Mouse (Mus musculus) CD4-positive helper T cell, adult 2 months (primary cell): ENCODE data around the gene Ttc28.

ENCODE experiments used
- DNase-seq: peaks from one replicate; pipeline ENCODE4 v3.0.0-alpha.2; 2012; ENCODE audit warnings: low read depth, missing footprints, low spot score

The Ttc28 gene

GRCm38 (mm10) chr5:110879042-110879441 is 561 bp upstream of the Ttc28 start:
- DNase-seq = no peak

DNA sequence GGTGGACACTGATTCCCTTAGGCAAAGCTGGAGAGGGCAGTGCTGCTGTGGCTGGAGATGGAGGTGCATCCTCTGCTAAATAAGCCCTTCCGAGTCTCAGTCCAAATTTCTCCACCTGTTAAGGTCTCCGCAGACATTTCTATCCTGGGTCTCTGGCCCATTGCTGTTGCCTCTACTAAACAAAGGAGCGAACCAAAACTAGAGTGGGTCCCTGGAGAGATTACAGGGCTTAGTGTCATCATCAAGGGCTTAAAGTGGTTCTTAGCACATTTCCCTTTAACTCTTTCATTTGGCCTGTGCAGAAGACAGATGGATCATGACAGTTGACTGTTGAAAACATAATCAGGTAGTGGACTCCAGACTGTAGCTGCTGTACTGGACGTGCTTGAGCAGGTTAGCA is 9.0 kb downstream of the Ttc28 start:
- no peak for DNase-seq

- DNase-seq = no peak
These were observed 10.3 kb downstream of the Ttc28 start for GRCm38 (mm10) chr5:110889945-110890344.

DNA sequence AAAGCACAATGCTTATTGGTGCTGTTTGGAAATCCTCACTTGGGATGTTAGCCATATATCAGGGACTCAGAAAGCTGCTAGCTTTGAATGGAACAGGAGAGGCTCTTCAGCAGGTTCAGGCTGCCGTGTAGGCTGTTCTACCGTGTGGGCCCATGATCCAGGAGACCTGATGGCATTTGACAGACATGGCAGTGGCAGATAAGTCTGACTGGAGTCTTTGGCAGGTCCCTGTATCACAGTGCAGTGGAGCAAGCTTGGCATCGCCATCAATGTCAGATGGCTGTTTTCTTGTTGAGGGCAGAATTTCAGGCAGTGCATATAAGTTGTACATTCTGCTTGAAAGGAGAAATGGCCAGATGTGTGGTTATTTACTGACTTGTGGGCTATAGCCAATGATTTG is 11.0 kb downstream of the Ttc28 start:
- DNase-seq = no peak

DNA sequence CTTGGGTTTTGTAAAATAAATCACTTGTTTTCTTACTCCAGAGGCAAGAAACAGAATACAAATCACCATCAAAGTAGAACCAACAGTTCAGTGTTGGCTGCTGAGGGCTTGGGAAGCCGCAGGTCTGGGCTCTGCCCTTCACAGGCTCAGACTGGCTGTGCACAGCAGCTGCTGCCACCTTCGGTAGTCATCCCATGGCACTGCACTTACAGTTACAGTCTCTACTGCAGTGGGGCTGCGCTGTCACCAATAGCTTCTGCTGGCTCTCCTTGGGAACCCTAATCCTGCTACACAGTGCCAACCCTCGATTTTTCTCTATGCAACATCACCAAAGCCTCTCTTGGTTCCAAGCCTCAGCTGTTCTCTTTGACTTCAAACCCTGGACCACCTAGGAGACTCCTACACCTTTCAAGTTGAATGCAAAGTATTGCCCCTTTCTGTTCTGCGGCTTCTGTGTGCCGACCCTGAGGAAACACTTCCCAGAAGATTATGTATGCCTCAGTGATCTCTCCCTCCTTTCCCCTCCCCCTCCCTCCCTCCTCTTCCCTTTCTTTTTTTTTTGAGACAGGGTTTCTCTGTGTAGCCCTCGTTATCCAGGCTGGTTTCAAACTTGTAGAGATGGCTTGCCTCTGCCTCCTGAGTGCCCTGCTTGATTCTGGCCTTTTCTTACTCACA is 17.6 kb downstream of the Ttc28 start:
- no peak for DNase-seq

GRCm38 (mm10) chr5:110898169-110898568 is 18.6 kb downstream of the Ttc28 start:
- DNase-seq = no peak

DNA sequence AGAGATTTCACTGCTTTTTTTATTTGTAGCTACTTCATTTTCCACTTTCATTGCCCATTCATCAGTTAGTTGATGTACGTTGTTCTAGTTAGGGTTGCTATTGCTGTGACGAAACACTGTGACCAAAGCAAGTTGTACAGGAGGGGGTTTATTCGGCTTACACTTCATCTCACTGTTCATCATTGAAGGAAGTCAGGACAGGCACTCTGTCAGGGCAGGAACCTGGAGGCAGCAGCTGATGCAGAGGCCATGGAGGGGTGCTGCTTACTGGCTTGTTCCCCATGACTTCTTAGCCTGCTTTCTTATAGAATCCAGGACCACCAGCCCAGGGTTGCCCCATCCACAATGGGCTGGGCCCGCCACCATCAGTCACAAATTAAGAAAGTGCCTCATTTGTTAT is 19.2 kb downstream of the Ttc28 start:
- DNase-seq = no peak

GRCm38 (mm10) chr5:110900331-110900730 is 20.7 kb downstream of the Ttc28 start:
- DNase-seq = no peak

GRCm38 (mm10) chr5:110906708-110907107 is 27.1 kb downstream of the Ttc28 start:
- no peak for DNase-seq

GRCm38 (mm10) chr5:110908879-110909278 is 29.3 kb downstream of the Ttc28 start:
- DNase-seq = no peak

- no peak for DNase-seq
These were observed 30.5 kb downstream of the Ttc28 start for GRCm38 (mm10) chr5:110909955-110910589.

DNA sequence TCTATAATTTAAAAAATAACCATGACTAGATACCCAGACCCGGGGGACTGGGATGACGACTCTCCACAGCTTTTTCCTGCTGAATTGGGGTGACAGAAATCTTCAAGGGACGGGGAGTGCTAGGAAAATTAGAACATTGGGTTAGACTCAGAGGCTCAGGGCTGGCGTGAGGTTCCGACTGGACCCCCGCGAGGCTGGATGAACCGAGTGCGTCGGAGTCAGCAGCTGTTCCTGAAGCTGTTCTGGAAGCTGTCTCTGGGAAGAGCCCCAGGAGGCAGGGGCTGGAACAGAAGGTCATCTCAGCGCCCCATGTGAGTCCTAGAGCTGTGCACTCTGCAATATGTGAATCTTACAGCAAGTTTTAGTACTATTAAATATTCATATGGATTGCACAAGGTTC is 35.3 kb downstream of the Ttc28 start:
- no peak for DNase-seq

DNA sequence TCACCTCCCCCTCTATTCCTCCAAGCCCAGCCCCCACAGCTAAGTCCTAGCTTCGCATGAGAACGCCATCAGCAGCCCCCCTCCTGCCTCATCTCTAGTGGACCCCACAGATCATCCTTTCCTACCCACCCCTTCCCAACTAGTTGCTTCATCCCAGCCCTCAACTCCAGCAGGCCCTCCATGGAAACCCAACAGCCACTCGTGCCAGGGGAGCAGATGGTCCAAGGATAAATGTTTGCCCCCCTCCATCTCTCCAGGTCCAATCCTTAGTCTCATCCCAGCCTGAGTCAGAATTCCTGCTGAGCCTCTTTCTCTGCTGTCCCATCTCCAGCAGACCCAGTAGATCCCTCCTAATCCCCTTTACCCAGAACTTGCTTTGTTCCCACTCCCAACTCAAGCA is 36.6 kb downstream of the Ttc28 start:
- DNase-seq = no peak

DNA sequence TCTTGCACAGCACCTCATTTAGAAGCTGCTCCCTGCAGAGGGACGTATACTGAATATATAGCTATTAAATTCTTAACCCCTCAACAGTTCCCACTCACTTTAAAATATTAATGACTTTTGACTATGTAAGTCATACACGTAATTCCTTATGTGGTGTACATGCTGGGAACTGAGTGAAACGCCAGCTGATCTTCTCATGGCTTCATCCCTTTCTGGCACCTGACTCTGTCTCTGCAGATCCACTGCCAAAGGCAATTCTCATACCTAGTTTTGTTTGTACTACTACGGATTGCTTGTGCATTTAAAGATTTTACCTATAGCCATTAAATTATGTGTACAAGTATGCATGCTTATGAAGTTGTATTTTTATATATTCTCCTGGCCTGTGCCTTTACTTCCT is 39.9 kb downstream of the Ttc28 start:
- no peak for DNase-seq

GRCm38 (mm10) chr5:110923336-110923735 is 43.7 kb downstream of the Ttc28 start:
- DNase-seq = no peak

GRCm38 (mm10) chr5:110924636-110925035 is 45.0 kb downstream of the Ttc28 start:
- DNase-seq = no peak

GRCm38 (mm10) chr5:110925804-110926203 is 46.2 kb downstream of the Ttc28 start:
- no peak for DNase-seq

DNA sequence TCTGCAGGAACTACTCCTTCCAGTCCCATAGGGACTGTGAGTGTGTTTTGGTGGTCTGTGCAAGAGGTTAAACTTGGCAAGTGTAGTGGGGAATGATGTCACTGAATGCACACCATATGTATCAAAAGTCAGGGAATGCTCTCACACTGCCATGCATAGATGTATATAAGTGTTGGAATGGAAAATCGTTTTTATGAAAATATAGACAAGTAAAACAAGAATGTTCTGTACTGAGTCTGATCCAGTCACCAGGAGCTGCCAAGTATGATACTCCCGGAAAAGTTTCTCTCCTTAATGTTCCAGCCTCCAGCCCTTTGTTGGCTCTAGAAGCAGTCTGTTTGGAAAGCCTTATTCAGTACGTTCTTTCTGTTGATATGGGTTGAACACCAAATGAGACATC is 48.7 kb downstream of the Ttc28 start:
- no peak for DNase-seq

DNA sequence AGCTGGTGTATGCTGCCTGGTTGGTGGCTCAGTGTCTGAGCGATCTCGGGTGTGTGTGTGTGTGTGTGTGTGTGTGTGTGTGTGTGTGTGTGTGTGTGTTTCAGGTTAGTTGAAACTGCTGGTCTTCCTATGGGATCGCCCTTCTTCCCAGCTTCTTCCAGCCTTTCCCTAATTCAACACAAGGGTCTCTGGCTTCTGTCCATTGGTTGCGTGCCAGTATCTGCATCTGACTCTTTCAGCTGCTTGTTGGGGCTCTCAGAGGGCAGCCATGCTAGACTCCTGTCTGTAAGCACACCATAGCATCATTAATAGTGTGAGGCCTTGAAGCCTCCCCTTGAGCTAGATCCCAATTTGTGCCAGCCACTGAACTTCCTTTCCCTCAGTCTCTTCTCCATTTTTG is 49.7 kb downstream of the Ttc28 start:
- no peak for DNase-seq

GRCm38 (mm10) chr5:110936606-110937005 is 57.0 kb downstream of the Ttc28 start:
- no peak for DNase-seq

DNA sequence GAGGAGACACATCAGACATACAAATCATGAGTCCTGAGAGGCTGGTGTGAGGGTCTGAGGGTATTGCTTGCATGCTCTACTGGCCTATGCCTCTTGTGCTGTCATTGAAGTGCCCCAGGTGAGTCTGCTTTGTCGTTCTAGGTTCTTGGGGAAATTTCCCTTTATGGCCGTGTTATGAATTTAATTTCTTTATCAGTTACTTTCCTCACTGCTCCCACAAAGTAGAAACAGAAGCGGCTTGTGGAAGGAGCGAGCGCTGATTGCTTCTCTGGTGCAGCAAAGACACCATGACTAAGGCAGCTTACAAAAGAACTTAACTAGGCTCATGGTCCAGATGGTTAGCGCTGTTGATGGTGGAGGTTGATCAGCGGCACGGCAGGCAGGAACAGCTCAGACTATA is 64.7 kb downstream of the Ttc28 start:
- no peak for DNase-seq

- no peak for DNase-seq
These were observed 69.1 kb downstream of the Ttc28 start for GRCm38 (mm10) chr5:110948476-110949399.

- no peak for DNase-seq
These were observed 70.2 kb downstream of the Ttc28 start for GRCm38 (mm10) chr5:110949791-110950190.
